Mouse (Mus musculus): ENCODE measurements around the gene Mansc1.
A peak's percentile ranks its signal among the peaks of the same experiment; 100 is the strongest.
"Not testable (repeated sequence)": the region's sequence is repeated elsewhere in the genome, so short reads cannot be mapped to it uniquely, and the experiment has no call there.

Gene Mansc1

GRCm38 (mm10) chr6:134631947-134632687 lies at the start of gene Mansc1:
Mansc1 (minus strand) TSS chr6:134632488.
- DNase-seq (ENCODE audit: low spot score) = peak; percentile 16

- DNase-seq (ENCODE audit: low spot score) = not testable (repeated sequence)
Observed at GRCm38 (mm10) chr6:134679330-134679729, 47.0 kb upstream of the Mansc1 start.

GRCm38 (mm10) chr6:134678037-134678436 lies 45.7 kb upstream of the Mansc1 start:
- no peak for DNase-seq (ENCODE audit: low spot score)

- no peak for DNase-seq (ENCODE audit: low spot score)
Observed at GRCm38 (mm10) chr6:134677504-134677903, 45.2 kb upstream of the Mansc1 start.

GRCm38 (mm10) chr6:134673712-134674111 lies 41.4 kb upstream of the Mansc1 start:
- not testable (repeated sequence) for DNase-seq (ENCODE audit: low spot score)

GRCm38 (mm10) chr6:134670881-134671411 lies 38.7 kb upstream of the Mansc1 start:
- peak; percentile 49 for DNase-seq (ENCODE audit: low spot score)

GRCm38 (mm10) chr6:134669179-134669865 lies 37.0 kb upstream of the Mansc1 start:
- no peak for DNase-seq (ENCODE audit: low spot score)

GRCm38 (mm10) chr6:134668519-134668918 lies 36.2 kb upstream of the Mansc1 start:
- DNase-seq (ENCODE audit: low spot score) = no peak

- DNase-seq (ENCODE audit: low spot score) = no peak
Observed at GRCm38 (mm10) chr6:134665817-134666216, 33.5 kb upstream of the Mansc1 start.

GRCm38 (mm10) chr6:134664573-134664972 lies 32.3 kb upstream of the Mansc1 start:
- no peak for DNase-seq (ENCODE audit: low spot score)

GRCm38 (mm10) chr6:134660714-134661406 lies 28.6 kb upstream of the Mansc1 start:
- DNase-seq (ENCODE audit: low spot score) = no peak

GRCm38 (mm10) chr6:134659108-134659958 lies 27.0 kb upstream of the Mansc1 start:
- no peak for DNase-seq (ENCODE audit: low spot score)

- no peak for DNase-seq (ENCODE audit: low spot score)
Observed at GRCm38 (mm10) chr6:134656527-134656926, 24.2 kb upstream of the Mansc1 start.

- DNase-seq (ENCODE audit: low spot score) = no peak
Observed at GRCm38 (mm10) chr6:134648356-134648755, 16.1 kb upstream of the Mansc1 start.

GRCm38 (mm10) chr6:134647621-134648020 lies 15.3 kb upstream of the Mansc1 start:
- DNase-seq (ENCODE audit: low spot score) = no peak

GRCm38 (mm10) chr6:134646835-134647234 lies 14.5 kb upstream of the Mansc1 start:
- no peak for DNase-seq (ENCODE audit: low spot score)

GRCm38 (mm10) chr6:134643296-134643695 lies 11.0 kb upstream of the Mansc1 start:
- DNase-seq (ENCODE audit: low spot score) = no peak

GRCm38 (mm10) chr6:134641738-134642446 lies 9.6 kb upstream of the Mansc1 start:
- no peak for DNase-seq (ENCODE audit: low spot score)

GRCm38 (mm10) chr6:134640485-134641475 lies 8.5 kb upstream of the Mansc1 start:
- DNase-seq (ENCODE audit: low spot score) = peak; percentile 88

- DNase-seq (ENCODE audit: low spot score) = no peak
Observed at GRCm38 (mm10) chr6:134639900-134640299, 7.6 kb upstream of the Mansc1 start.

All from ovary, adult 18-20 months (tissue).